9 mouse cellular contexts compared by ENCODE assay signal in the genomic region with DNA sequence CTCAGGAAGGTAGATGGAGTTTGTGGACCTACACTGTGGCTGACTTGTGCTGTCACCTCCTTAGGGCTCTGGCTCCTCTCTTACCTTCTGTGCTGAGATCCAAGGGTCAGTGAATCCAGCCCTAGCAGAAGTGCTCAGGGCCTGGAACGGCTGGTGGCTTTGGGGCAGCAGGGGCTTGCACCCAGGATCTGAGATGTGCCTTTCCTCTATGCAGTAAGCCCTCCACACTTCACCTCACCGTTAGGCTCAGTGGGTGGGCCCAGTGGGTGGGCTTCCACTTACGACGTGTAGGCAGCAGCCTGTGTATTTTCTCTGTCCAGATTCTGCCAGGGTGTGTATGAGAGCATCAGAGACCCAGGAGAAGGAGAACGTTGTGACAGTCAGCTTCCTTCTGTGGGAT. TPM values are rescaled to one million over a fixed set of nuclear protein-coding genes. Genes with fewer than 3 reads are reported as not detected.
DNase-seq lines count a peak whose midpoint lies in the region; ATAC-seq and TF ChIP-seq lines count a peak whose summit lies in the region.
"Had no signal": no experiment of that assay in that cellular context is flagged by ENCODE, and none has a peak within 500 bp of the region (broad histone marks: within the 10 kb centered on the region; RNA-seq: fewer than 3 reads in every experiment).

No protein-coding gene starts in this region.

- peaks cover 2% of the 10 kb centered on the region; the same call in 1 of the 2 replicates for H3K36me3 ChIP-seq in liver, embryonic 11.5 days (ENCODE audit: control insufficient read depth, insufficient read depth, low read length)
- 0 out of 2 replicates have a peak, but pooled peaks cover 11% of the 10 kb centered on the region for H3K36me3 ChIP-seq in liver, embryonic 13.5 days
- no peaks in the 10 kb centered on the region for H3K36me3 ChIP-seq in stomach, embryonic 16.5 days (ENCODE audit: control insufficient read depth, insufficient read depth, low read length)
- no peaks in the 10 kb centered on the region for H3K36me3 ChIP-seq in thymus, adult 2 months (ENCODE audit: control insufficient read depth, insufficient read depth, low read length)

- H3K9me3 ChIP-seq in liver, embryonic 11.5 days (ENCODE audit: control insufficient read depth, low read length), result no peaks in the 10 kb centered on the region
- H3K9me3 ChIP-seq in liver, embryonic 13.5 days (replicated peaks), result no peaks in the 10 kb centered on the region
- H3K9me3 ChIP-seq in stomach, embryonic 16.5 days (replicated peaks; ENCODE audit: control insufficient read depth, low read length), result no peaks in the 10 kb centered on the region
- H3K9me3 ChIP-seq: limb, embryonic 15.5 days had no signal

- peaks cover 20% of the 10 kb centered on the region for H3K4me1 ChIP-seq in cerebellum, adult 2 months (ENCODE audit: control insufficient read depth, insufficient read depth, low read length)
- peaks cover 7% of the 10 kb centered on the region; the same call in 1 of the 2 replicates for H3K4me1 ChIP-seq in liver, embryonic 11.5 days (replicated peaks; ENCODE audit: control insufficient read depth, insufficient read depth, low read length)
- H3K4me1 ChIP-seq in liver, embryonic 13.5 days (replicated peaks), result peaks cover 13% of the 10 kb centered on the region
- H3K4me1 ChIP-seq in stomach, embryonic 16.5 days (ENCODE audit: control insufficient read depth, insufficient read depth, low read length), result 0 out of 2 replicates have a peak, but pooled peaks cover 3% of the 10 kb centered on the region
- peaks cover 6% of the 10 kb centered on the region; the same call in 1 of the 2 replicates for H3K4me1 ChIP-seq in thymus, adult 2 months (replicated peaks; ENCODE audit: control insufficient read depth, insufficient read depth, low read length)

- peak overlapping the region; percentile 66 for H3K27ac ChIP-seq in cerebellum, adult 2 months (ENCODE audit: insufficient read depth, low read length)
- no peak overlapping the region for H3K27ac ChIP-seq in liver, embryonic 11.5 days (ENCODE audit: low read depth, low read length)
- no peak overlapping the region for H3K27ac ChIP-seq in liver, embryonic 13.5 days
- H3K27ac ChIP-seq in stomach, embryonic 16.5 days (ENCODE audit: low read length), result 0 out of 2 replicates have a peak overlapping the region, but pooled peaks have one; percentile 3
- no peak overlapping the region for H3K27ac ChIP-seq in thymus, adult 2 months (ENCODE audit: control insufficient read depth, insufficient read depth, low read length)
- H3K27ac ChIP-seq: limb, embryonic 15.5 days had no signal

- no peak overlapping the region for H3K9ac ChIP-seq in liver, embryonic 11.5 days (ENCODE audit: low read depth, low read length)
- no peak overlapping the region; the same call in 1 of the 2 replicates for H3K9ac ChIP-seq in liver, embryonic 13.5 days
- H3K9ac ChIP-seq in stomach, embryonic 16.5 days (ENCODE audit: low read length), result peak overlapping the region; percentile 44
- H3K9ac ChIP-seq: limb, embryonic 15.5 days had no signal

- peak in 1 of 2 experiments; percentile 40 for DNase-seq in cerebellum, adult 2 months
- DNase-seq in cerebellum, adult 8-10 months, result no peak
- DNase-seq in liver, embryonic 11.5 days (ENCODE audit: low spot score), result no peak
- DNase-seq in liver, result no peak
- no peak for DNase-seq in liver, embryonic 13.5 days
- DNase-seq in thymus, adult 2 months, result no peak
- no peak for DNase-seq in frontal cortex, postnatal 10 days (ENCODE audit: low spot score in 2 of 2)

- H3K27me3 ChIP-seq in cerebellum, adult 2 months (ENCODE audit: control insufficient read depth, insufficient read depth, low read length), result no peaks in the 10 kb centered on the region
- H3K27me3 ChIP-seq in liver, embryonic 11.5 days (replicated peaks; ENCODE audit: control insufficient read depth, insufficient read depth, low read length), result no peaks in the 10 kb centered on the region
- no peaks in the 10 kb centered on the region for H3K27me3 ChIP-seq in liver, embryonic 13.5 days
- H3K27me3 ChIP-seq in stomach, embryonic 16.5 days (ENCODE audit: control insufficient read depth, insufficient read depth, low read length), result no peaks in the 10 kb centered on the region
- no peaks in the 10 kb centered on the region for H3K27me3 ChIP-seq in thymus, adult 2 months (ENCODE audit: control insufficient read depth, insufficient read depth, low read length)
- H3K27me3 ChIP-seq: limb, embryonic 15.5 days had no signal

- no peak for TF ChIP-seq CTCF in cerebellum, adult 2 months (IDR thresholded peaks at IDR 0.05; ENCODE audit: borderline replicate concordance, insufficient read depth, low read depth, low read length)
- no peak for TF ChIP-seq CTCF in thymus, adult 2 months (IDR thresholded peaks at IDR 0.05; ENCODE audit: borderline replicate concordance, control insufficient read depth, extremely low read depth, insufficient read depth, low read length, poor library complexity)

- TF ChIP-seq POLR2A in cerebellum, adult 2 months (IDR thresholded peaks at IDR 0.05; ENCODE audit: borderline replicate concordance, insufficient read depth, low read length), result no peak
- TF ChIP-seq POLR2A in thymus, adult 2 months (IDR thresholded peaks at IDR 0.05; ENCODE audit: control insufficient read depth, extremely low read depth, insufficient read depth, low read length, poor library complexity), result no peak

- H3K4me3 ChIP-seq in cerebellum, adult 2 months (replicated peaks; ENCODE audit: insufficient read depth, low read depth, low read length), result no peak overlapping the region
- no peak overlapping the region for H3K4me3 ChIP-seq in liver, embryonic 11.5 days (ENCODE audit: low read depth, low read length)
- H3K4me3 ChIP-seq in liver, embryonic 13.5 days (replicated peaks), result no peak overlapping the region
- no peak overlapping the region for H3K4me3 ChIP-seq in stomach, embryonic 16.5 days (replicated peaks; ENCODE audit: low read length)
- H3K4me3 ChIP-seq in thymus, adult 2 months (ENCODE audit: control insufficient read depth, insufficient read depth, low read length), result no peak overlapping the region

- peak; percentile 18; the same call in 1 of the 2 replicates for ATAC-seq in liver, embryonic 11.5 days (replicated peaks; ENCODE audit: low FRiP score)
- peak; percentile 24; the same call in 1 of the 2 replicates for ATAC-seq in liver, embryonic 13.5 days (ENCODE audit: low read depth)
- no peak for ATAC-seq in stomach, embryonic 16.5 days (ENCODE audit: insufficient read depth, low FRiP score)

- H3K4me2 ChIP-seq in liver, embryonic 11.5 days, result no peak overlapping the region; the same call in 1 of the 2 replicates
- no peak overlapping the region for H3K4me2 ChIP-seq in liver, embryonic 13.5 days
- no peak overlapping the region for H3K4me2 ChIP-seq in stomach, embryonic 16.5 days (ENCODE audit: low read depth, low read length)

- 13% methylated on average over 5 of the region's 5 CpGs for WGBS in cerebellum, adult 2 months
- WGBS in liver, embryonic 11.5 days, result 59% methylated on average over 5 of the region's 5 CpGs
- WGBS in liver, embryonic 13.5 days (ENCODE audit: insufficient replicate concordance), result 64% methylated on average over 5 of the region's 5 CpGs
- WGBS in stomach, embryonic 16.5 days, result 62% methylated on average over 5 of the region's 5 CpGs
- WGBS in thymus, adult 2 months, result 86% methylated on average over 5 of the region's 5 CpGs

RNA-seq across cellular contexts. Expression of a gene that starts 19.9 kb away (rescaled TPM):
- 46.8 and 49.8 TPM in 2 replicates for polyA plus RNA-seq in cerebellum, adult 2 months (2012; rRNA removed)
- polyA plus RNA-seq in liver, embryonic 11.5 days (2014; fragmentation: Nextera tagmentation; extraction: Ambion mirVana), result 60.3 and 67.7 TPM in 2 replicates
- 28.8 and 30.6 TPM in 2 replicates for polyA plus RNA-seq in liver, embryonic 13.5 days (2015; fragmentation: Nextera tagmentation; extraction: Ambion mirVana)
- polyA plus RNA-seq in stomach, embryonic 16.5 days (2015; fragmentation: Nextera tagmentation; extraction: Ambion mirVana), result 43.0 and 47.0 TPM in 2 replicates
- polyA plus RNA-seq in thymus, adult 2 months (2012; rRNA removed), result 32.3 and 38.8 TPM in 2 replicates

RNA-seq across cellular contexts. Expression of a gene that starts 19.9 kb away (rescaled TPM):
- 52.7 and 54.4 TPM in 2 replicates for polyA plus RNA-seq in cerebellum, adult 2 months (2012; rRNA removed)
- 41.0 and 44.7 TPM in 2 replicates for polyA plus RNA-seq in liver, embryonic 11.5 days (2014; fragmentation: Nextera tagmentation; extraction: Ambion mirVana)
- 22.4 and 23.1 TPM in 2 replicates for polyA plus RNA-seq in liver, embryonic 13.5 days (2015; fragmentation: Nextera tagmentation; extraction: Ambion mirVana)
- polyA plus RNA-seq in stomach, embryonic 16.5 days (2015; fragmentation: Nextera tagmentation; extraction: Ambion mirVana), result 49.3 and 51.6 TPM in 2 replicates
- 12.8 and 16.6 TPM in 2 replicates for polyA plus RNA-seq in thymus, adult 2 months (2012; rRNA removed)

RNA-seq across cellular contexts. Expression of a gene that starts 25.7 kb away (rescaled TPM):
- 874 and 889 TPM in 2 replicates for polyA plus RNA-seq in cerebellum, adult 2 months (2012; rRNA removed)
- 56.8 and 59.3 TPM in 2 replicates for polyA plus RNA-seq in liver, embryonic 11.5 days (2014; fragmentation: Nextera tagmentation; extraction: Ambion mirVana)
- 22.5 and 24.0 TPM in 2 replicates for polyA plus RNA-seq in liver, embryonic 13.5 days (2015; fragmentation: Nextera tagmentation; extraction: Ambion mirVana)
- 90.8 and 96.1 TPM in 2 replicates for polyA plus RNA-seq in stomach, embryonic 16.5 days (2015; fragmentation: Nextera tagmentation; extraction: Ambion mirVana)
- 79.5 and 85.0 TPM in 2 replicates for polyA plus RNA-seq in thymus, adult 2 months (2012; rRNA removed)

RNA-seq across cellular contexts. Expression of a gene that starts 55.0 kb away (rescaled TPM):
- 14.2 and 14.4 TPM in 2 replicates for polyA plus RNA-seq in cerebellum, adult 2 months (2012; rRNA removed)
- polyA plus RNA-seq in liver, embryonic 11.5 days (2014; fragmentation: Nextera tagmentation; extraction: Ambion mirVana), result 16.8 and 21.0 TPM in 2 replicates
- 13.2 and 14.7 TPM in 2 replicates for polyA plus RNA-seq in liver, embryonic 13.5 days (2015; fragmentation: Nextera tagmentation; extraction: Ambion mirVana)
- 9.7 and 10.4 TPM in 2 replicates for polyA plus RNA-seq in stomach, embryonic 16.5 days (2015; fragmentation: Nextera tagmentation; extraction: Ambion mirVana)
- polyA plus RNA-seq in thymus, adult 2 months (2012; rRNA removed), result 40.4 and 47.2 TPM in 2 replicates

Comparison
In these comparisons a context has a peak if more than half of its experiments do, and no peak if none do; other contexts are left out.
1. H3K27ac ChIP-seq: peak in cerebellum, adult 2 months (single experiment) and stomach, embryonic 16.5 days (single experiment); none in liver, embryonic 11.5 days (single experiment), liver, embryonic 13.5 days (single experiment) and thymus, adult 2 months (single experiment).